Mouse (Mus musculus): ENCODE data around the gene Gm10382.

- TF ChIP-seq CTCF (IDR thresholded peaks at IDR 0.05; ENCODE audit: low read depth), result no peak
- TF ChIP-seq EP300 (IDR thresholded peaks at IDR 0.05; ENCODE audit: low read depth), result no peak
Measured at GRCm38 (mm10) chr5:125404903-125405545, 15.9 kb downstream of the Gm10382 start.

Measured in liver, postnatal 0 days (tissue).